Mouse (Mus musculus) heart, embryonic 11.5 days (tissue): ENCODE data around the gene Cplx3. TPM values are rescaled to one million over a fixed set of nuclear protein-coding genes. Genes with fewer than 3 reads are reported as not detected.
A peak's percentile ranks its signal among the peaks of the same experiment; 100 is the strongest.

Experiments
- ATAC-seq: fragments of 200-750 bp; cut with Nextera tagmentation; replicated peaks from 2 replicates; pipeline ENCODE4 v1.8.0; 2017; ENCODE audit warnings: moderate library complexity; ENCODE audit not compliant: insufficient number of reproducible peaks, low FRiP score, low TSS enrichment
- H3K27ac ChIP-seq: fragments of 300-500 bp; sonication (generic); 2 replicates; pipeline ENCODE4 v1.5.1; 2014; ENCODE audit warnings: mild to moderate bottlenecking, low read depth, low read length
- H3K27me3 ChIP-seq: fragments of 300-500 bp; sonication (generic); 2 replicates; pipeline ENCODE4 v1.6.1; 2014; ENCODE audit warnings: mild to moderate bottlenecking, low read length, mixed read lengths; ENCODE audit not compliant: control insufficient read depth, insufficient read depth
- H3K36me3 ChIP-seq: fragments of 300-500 bp; sonication (generic); 2 replicates; pipeline ENCODE4 v1.6.1; 2014; ENCODE audit warnings: mild to moderate bottlenecking, low read length, moderate library complexity, mixed read lengths; ENCODE audit not compliant: control insufficient read depth, insufficient read depth
- H3K4me1 ChIP-seq: fragments of 300-500 bp; sonication (generic); 2 replicates; pipeline ENCODE4 v1.6.1; 2014; ENCODE audit warnings: low read length; ENCODE audit not compliant: control insufficient read depth, insufficient read depth
- H3K4me2 ChIP-seq: fragments of 300-500 bp; sonication (generic); 2 replicates; pipeline ENCODE4 v1.6.1; 2014; ENCODE audit warnings: mild to moderate bottlenecking, moderate library complexity
- H3K4me3 ChIP-seq: fragments of 300-500 bp; sonication (generic); 2 replicates; pipeline ENCODE4 v1.5.1; 2014; ENCODE audit warnings: low read depth, low read length
- H3K9ac ChIP-seq: fragments of 300-500 bp; sonication (generic); 2 replicates; pipeline ENCODE4 v1.6.1; 2014; ENCODE audit warnings: mild to moderate bottlenecking, low read depth, low read length, moderate library complexity
- H3K9me3 ChIP-seq: fragments of 300-500 bp; sonication (generic); replicated peaks from 2 replicates; pipeline ENCODE4 v1.6.1; 2016; ENCODE audit warnings: low read length; ENCODE audit not compliant: control insufficient read depth
- WGBS: fragments of 180-500 bp; shearing (Covaris S2); extraction: QIAGEN DNeasy Blood & Tissue Kit; methylation state at CpG from one replicate; pipeline ENCODE4 v1.1.7; 2014; ENCODE audit not compliant: insufficient replicate concordance; 5-methylcytosine and 5-hydroxymethylcytosine counted together
- polyA plus RNA-seq: library from polyadenylated mRNA; unstranded; fragments of >200 nt; fragmentation: Nextera tagmentation; extraction: Ambion mirVana; gene quantifications from 2 replicates; pipeline ENCODE4 v1.2.1, GENCODE M21; 2014

Cplx3 gene
- polyA plus RNA-seq, 1 experiment from 2014 or later, result not detected

- WGBS, result 85% methylated on average over 6 of the region's 6 CpGs
- Histone ChIP-seq H3K4me3 (no peak overlapping the region), H3K27me3 (no peaks in the 10 kb centered on the region), H3K4me2 (no peak overlapping the region), H3K9ac (no peak overlapping the region), H3K4me1 (peaks cover 28% of the 10 kb centered on the region), H3K27ac (no peak overlapping the region), H3K36me3 (no peaks in the 10 kb centered on the region; the same call in 1 of the 2 replicates), H3K9me3 (no peaks in the 10 kb centered on the region)
- ATAC-seq, result no peak
Measured at GRCm38 (mm10) chr9:57564609-57565008, 41.5 kb downstream of the Cplx3 start.

DNA sequence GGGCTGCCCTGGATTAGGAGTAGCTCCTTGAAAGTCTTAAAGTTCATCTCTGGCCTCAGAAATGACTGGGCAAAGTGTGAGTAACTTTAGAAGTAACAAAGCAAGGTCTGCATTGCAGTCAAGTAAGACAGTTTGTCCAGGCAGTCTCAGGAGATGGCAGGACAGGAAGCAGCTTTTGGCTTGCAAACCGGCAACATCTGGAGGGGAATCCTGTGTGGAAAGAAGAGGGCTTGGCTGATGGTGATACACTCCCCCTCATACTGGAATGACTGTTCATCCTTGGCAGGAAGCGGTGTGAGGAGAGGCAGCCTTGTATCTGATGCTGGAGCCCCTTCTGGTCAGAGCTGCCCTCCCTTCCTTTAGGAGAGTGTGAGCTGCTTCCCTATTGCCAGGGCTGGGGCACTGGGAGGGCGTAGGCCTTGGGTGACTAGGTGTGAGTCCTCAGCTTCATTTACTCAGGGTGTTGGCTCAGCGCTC lies 43.1 kb downstream of the Cplx3 start:
- 64% methylated on average over 4 of the region's 4 CpGs for WGBS
- Histone ChIP-seq H3K27me3 (no peaks in the 10 kb centered on the region), H3K4me2 (no peak overlapping the region; the same call in 1 of the 2 replicates), H3K36me3 (no peaks in the 10 kb centered on the region), H3K9me3 (no peaks in the 10 kb centered on the region), H3K4me3 (no peak overlapping the region), H3K9ac (peak overlapping the region; percentile 52; the same call in 1 of the 2 replicates), H3K4me1 (peaks cover 26% of the 10 kb centered on the region), H3K27ac (0 out of 2 replicates have a peak overlapping the region, but pooled peaks have one; percentile 11)
- ATAC-seq, result no peak

DNA sequence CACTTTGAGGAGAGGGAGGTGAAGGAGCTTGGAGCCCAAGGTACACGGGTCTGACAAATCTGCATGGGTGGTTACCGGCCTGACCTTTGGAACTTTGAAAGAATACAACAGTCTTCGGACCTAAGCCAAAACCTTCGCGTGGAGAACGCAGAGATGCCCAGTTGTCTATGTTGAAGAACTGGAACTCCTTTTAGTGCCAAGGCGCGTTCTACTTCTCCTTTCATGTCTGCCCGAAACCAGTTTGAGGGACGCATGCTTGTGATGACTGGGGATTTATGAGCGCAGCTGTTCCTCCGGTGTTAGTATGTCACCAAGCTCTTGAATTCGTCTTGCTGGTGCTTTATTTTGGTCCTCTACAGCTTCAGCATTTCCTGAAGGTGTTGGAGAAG lies 44.4 kb downstream of the Cplx3 start:
- H3K27ac ChIP-seq, result no peak overlapping the region
- 78% methylated on average over 13 of the region's 13 CpGs for WGBS

DNA sequence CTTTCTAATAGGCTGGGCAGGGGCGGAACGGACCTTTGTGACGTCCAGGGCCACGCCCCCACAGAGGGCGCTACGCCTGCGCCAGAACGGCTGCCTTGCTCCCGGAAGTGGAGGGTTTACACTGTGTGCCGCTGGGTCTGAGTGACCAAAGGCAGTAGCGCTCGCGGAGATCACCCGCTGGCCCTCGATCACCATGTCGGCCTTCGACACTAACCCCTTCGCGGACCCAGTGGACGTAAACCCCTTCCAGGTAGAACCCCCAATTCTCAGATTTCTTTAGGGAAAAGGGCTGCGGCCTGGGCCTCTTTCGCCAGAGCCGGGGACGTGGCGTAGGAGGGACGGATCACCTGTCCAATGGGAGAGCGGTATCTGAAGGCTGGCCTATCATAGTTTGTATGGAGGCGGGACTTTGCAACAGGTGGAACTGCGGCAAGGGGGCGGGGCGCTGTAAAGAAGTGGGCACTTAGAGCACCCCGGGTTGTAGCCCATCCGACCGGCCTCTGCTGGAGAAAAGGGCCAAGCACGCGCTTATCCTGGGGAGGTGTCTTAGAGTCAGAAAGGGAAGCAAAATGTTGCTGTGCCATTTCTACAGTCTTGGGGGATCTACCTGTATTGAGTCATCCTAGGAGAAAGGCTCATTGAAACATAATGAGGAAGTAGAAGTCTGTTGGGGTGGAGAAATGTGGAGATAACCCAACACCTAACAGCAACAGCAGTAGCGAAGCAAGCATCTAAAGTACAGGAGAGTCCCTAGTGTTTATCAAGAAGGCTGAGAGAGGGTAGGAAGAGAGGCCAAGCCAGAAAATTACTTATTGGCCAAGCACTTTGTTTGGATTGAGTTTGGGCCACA lies 45.0 kb downstream of the Cplx3 start, which contains the start of gene Scamp2:
TSS of gene Scamp2 (plus strand) at position 83 of the 850 bp plus-strand sequence.
- peak; percentile 98 for ATAC-seq
- H3K4me3 ChIP-seq, result peak within 1 kb of the TSS; percentile 79
- H3K27ac ChIP-seq, result peak within 1 kb of the TSS; percentile 54; the same call in 1 of the 2 replicates
- peak within 1 kb of the TSS; percentile 85 for H3K9ac ChIP-seq
- no peaks in the 10 kb centered on the region for H3K36me3 ChIP-seq
- peak within 1 kb of the TSS; percentile 89 for H3K4me2 ChIP-seq
- H3K27me3 ChIP-seq, result no peaks in the 10 kb centered on the region
- no peaks in the 10 kb centered on the region for H3K9me3 ChIP-seq
- under 1% methylated on average over 37 of the region's 37 CpGs for WGBS
- peaks cover 25% of the 10 kb centered on the region for H3K4me1 ChIP-seq

More for the DNA sequence above, 44.4 kb downstream of the Cplx3 start:
- Histone ChIP-seq H3K36me3 (no peaks in the 10 kb centered on the region), H3K9me3 (no peaks in the 10 kb centered on the region), H3K27me3 (no peaks in the 10 kb centered on the region), H3K9ac (no peak overlapping the region), H3K4me2 (peak overlapping the region; percentile 89), H3K4me1 (peaks cover 25% of the 10 kb centered on the region), H3K4me3 (peak overlapping the region; percentile 79)
- no peak for ATAC-seq

DNA sequence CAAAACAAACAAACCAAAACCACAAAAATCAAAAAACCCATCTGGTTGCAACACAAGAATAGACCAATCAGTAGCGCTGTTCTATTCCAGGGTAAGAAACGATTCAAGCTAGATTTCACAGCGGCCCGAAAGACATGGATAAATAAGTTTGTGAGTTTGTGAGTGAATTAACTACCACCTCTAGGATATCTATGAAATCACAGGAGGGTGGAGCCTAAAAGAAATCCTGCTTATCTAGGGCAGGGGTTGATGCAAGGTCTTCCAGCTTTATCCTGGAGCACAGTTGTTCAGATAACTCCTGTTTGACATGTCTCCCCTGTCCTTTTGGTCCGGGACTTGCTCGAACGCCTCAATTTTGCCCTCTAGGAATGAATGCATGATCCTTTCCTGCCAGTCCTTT lies 45.8 kb downstream of the Cplx3 start:
- ATAC-seq, result no peak
- Histone ChIP-seq H3K9me3 (no peaks in the 10 kb centered on the region), H3K4me3 (peak overlapping the region; percentile 79), H3K27me3 (no peaks in the 10 kb centered on the region), H3K27ac (no peak overlapping the region), H3K36me3 (no peaks in the 10 kb centered on the region), H3K4me2 (peak overlapping the region; percentile 89), H3K4me1 (peaks cover 25% of the 10 kb centered on the region), H3K9ac (peak overlapping the region; percentile 85)
- 27% methylated on average over 7 of the region's 7 CpGs for WGBS

DNA sequence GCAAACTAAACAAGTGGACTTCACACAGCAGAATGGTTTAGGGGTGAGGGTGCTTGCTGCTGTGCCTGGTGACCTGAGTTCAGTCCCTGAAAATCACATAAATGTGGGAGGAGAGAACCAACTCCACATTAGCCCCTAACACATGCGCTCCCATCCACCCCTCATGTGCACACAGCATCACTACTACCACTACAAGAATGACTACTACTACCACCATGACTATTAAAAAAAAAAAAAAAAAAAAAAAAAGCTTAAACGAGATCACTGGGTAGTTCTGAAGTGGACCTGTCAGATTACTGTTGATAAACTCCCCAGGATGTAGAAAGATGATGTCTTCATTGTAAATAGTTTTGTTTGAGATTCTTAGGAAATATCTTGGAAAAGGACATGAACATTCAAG lies 46.5 kb downstream of the Cplx3 start:
- ATAC-seq, result no peak

DNA sequence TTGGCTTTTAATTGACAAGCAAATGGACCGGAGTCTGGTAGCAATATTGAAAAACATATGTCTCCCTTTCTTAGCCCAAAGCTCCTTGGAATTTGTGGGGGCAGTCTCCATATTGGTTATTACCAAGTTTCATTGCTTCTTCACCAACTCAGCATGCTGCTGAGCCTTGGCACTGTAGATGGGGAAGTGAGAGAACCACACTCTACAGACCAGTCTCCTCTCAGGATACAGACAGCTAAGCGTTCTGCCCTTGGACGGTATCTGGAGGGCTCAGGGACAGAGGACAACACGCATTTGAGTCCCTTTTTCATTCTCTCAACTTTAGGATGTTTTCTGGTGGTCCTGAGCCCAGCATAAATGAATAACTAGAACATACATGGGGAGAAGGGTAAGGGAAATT lies 47.5 kb downstream of the Cplx3 start:
- H3K4me2 ChIP-seq, result no peak overlapping the region
- H3K4me3 ChIP-seq, result no peak overlapping the region
- H3K27ac ChIP-seq, result no peak overlapping the region
- 80% methylated on average over 4 of the region's 4 CpGs for WGBS
- no peaks in the 10 kb centered on the region for H3K9me3 ChIP-seq
- no peak overlapping the region for H3K9ac ChIP-seq
- H3K36me3 ChIP-seq, result no peaks in the 10 kb centered on the region
- H3K27me3 ChIP-seq, result no peaks in the 10 kb centered on the region
- peaks cover 25% of the 10 kb centered on the region for H3K4me1 ChIP-seq
- no peak for ATAC-seq

More for the DNA sequence above, 46.5 kb downstream of the Cplx3 start:
- Histone ChIP-seq H3K27ac (no peak overlapping the region), H3K4me1 (peaks cover 25% of the 10 kb centered on the region), H3K4me2 (no peak overlapping the region), H3K9ac (no peak overlapping the region), H3K27me3 (no peaks in the 10 kb centered on the region), H3K36me3 (no peaks in the 10 kb centered on the region), H3K9me3 (no peaks in the 10 kb centered on the region), H3K4me3 (no peak overlapping the region)
- WGBS, result 68% methylated on average over 2 of the region's 2 CpGs

DNA sequence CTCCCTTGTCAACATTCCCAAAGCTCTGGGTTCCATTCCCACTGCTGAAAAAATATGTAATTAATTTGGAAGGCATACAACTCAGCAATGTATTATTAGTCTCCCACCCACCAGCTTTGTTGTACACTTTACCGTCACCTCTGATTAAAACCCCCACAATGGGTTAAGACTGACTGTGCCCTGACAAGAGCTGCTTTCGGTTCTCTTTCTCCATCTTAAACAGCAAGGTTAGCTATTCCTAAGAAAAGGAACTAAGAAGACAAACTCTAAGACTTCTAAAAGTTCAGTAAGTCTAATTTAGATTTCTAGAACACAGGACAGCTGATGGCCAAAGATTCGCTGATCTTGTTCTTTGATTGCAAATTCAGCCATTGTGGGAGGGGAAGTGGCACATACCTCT lies 48.9 kb downstream of the Cplx3 start:
- Histone ChIP-seq H3K4me3 (no peak overlapping the region), H3K4me2 (no peak overlapping the region)
- WGBS, result 72% methylated on average over 3 of the region's 3 CpGs

More for the DNA sequence above, 48.9 kb downstream of the Cplx3 start:
- Histone ChIP-seq H3K27ac (no peak overlapping the region), H3K36me3 (no peaks in the 10 kb centered on the region), H3K4me1 (peaks cover 13% of the 10 kb centered on the region), H3K9me3 (no peaks in the 10 kb centered on the region), H3K27me3 (no peaks in the 10 kb centered on the region), H3K9ac (no peak overlapping the region)
- no peak for ATAC-seq
